Mouse (Mus musculus) c-Kit-positive CD71-positive TER-119-positive erythroid progenitor cells, embryonic 14.5 days (primary cell): ENCODE measurements around the gene Trp73.

Experiments
- DNase-seq: peaks from one replicate; pipeline ENCODE4 v3.0.0-alpha.2; 2013; ENCODE audit warnings: low spot score

The Trp73 gene

GRCm38 (mm10) chr4:154103912-154104311, 36.1 kb downstream of the Trp73 start:
- DNase-seq = no peak

GRCm38 (mm10) chr4:154103386-154103785, 36.6 kb downstream of the Trp73 start:
- no peak for DNase-seq

GRCm38 (mm10) chr4:154099361-154099760, 40.6 kb downstream of the Trp73 start:
- DNase-seq = no peak

GRCm38 (mm10) chr4:154096111-154096510, 43.9 kb downstream of the Trp73 start:
- no peak for DNase-seq

GRCm38 (mm10) chr4:154093210-154093609, 46.8 kb downstream of the Trp73 start:
- DNase-seq = peak; percentile 45

GRCm38 (mm10) chr4:154091356-154091755, 48.7 kb downstream of the Trp73 start:
- DNase-seq = no peak

GRCm38 (mm10) chr4:154089205-154089604, 50.8 kb downstream of the Trp73 start:
- no peak for DNase-seq

GRCm38 (mm10) chr4:154086436-154086835, 53.6 kb downstream of the Trp73 start:
- DNase-seq = no peak

- DNase-seq = no peak
Observed at GRCm38 (mm10) chr4:154085856-154086255, 54.2 kb downstream of the Trp73 start.

GRCm38 (mm10) chr4:154081974-154082373, 58.0 kb downstream of the Trp73 start:
- no peak for DNase-seq

- no peak for DNase-seq
Observed at GRCm38 (mm10) chr4:154081021-154081420, 59.0 kb downstream of the Trp73 start.

GRCm38 (mm10) chr4:154080211-154080610, 59.8 kb downstream of the Trp73 start:
- DNase-seq = no peak

- no peak for DNase-seq
Observed at GRCm38 (mm10) chr4:154071941-154072340, 68.1 kb downstream of the Trp73 start.

- DNase-seq = no peak
Observed at GRCm38 (mm10) chr4:154071521-154071920, 68.5 kb downstream of the Trp73 start.

- DNase-seq = peak; percentile 19
Observed at GRCm38 (mm10) chr4:154070896-154071295, 69.1 kb downstream of the Trp73 start.

- DNase-seq = peak; percentile 36
Observed at GRCm38 (mm10) chr4:154064827-154065773, 74.9 kb downstream of the Trp73 start.

- no peak for DNase-seq
Observed at GRCm38 (mm10) chr4:154057696-154058095, 82.3 kb downstream of the Trp73 start.

- DNase-seq = no peak
Observed at GRCm38 (mm10) chr4:154056661-154057060, 83.3 kb downstream of the Trp73 start.

GRCm38 (mm10) chr4:154056046-154056445, 84.0 kb downstream of the Trp73 start:
- DNase-seq = no peak

GRCm38 (mm10) chr4:154055482-154055881, 84.5 kb downstream of the Trp73 start:
- DNase-seq = no peak

- DNase-seq = no peak
Observed at GRCm38 (mm10) chr4:154053065-154053464, 86.9 kb downstream of the Trp73 start.

GRCm38 (mm10) chr4:154051401-154051800, 88.6 kb downstream of the Trp73 start:
- DNase-seq = no peak

GRCm38 (mm10) chr4:154045837-154046236, 94.2 kb downstream of the Trp73 start:
- no peak for DNase-seq

GRCm38 (mm10) chr4:154042577-154042976, 97.4 kb downstream of the Trp73 start, which contains the start of gene Ccdc27:
Gene Ccdc27 (minus strand): TSS chr4:154042677.
- DNase-seq = no peak
